Mouse (Mus musculus) erythroid progenitor cell, adult 5-6 weeks (primary cell): Measurements from ENCODE around the gene 2410137M14Rik. TPM values are rescaled to one million over a fixed set of nuclear protein-coding genes. Genes with fewer than 3 reads are reported as not detected.

ENCODE experiments used
- ATAC-seq: replicated peaks from 2 replicates; pipeline ENCODE4 v1.8.0; 2016; ENCODE audit warnings: moderate number of reproducible peaks, mild to moderate bottlenecking, moderate TSS enrichment, inconsistent platforms; ENCODE audit not compliant: poor library complexity, low FRiP score, severe bottlenecking
- total RNA-seq, 2 experiments: library from RNA; stranded (forward) in 1 of 2; stranded (reverse) in 1 of 2; fragments of 150-400 nt in 1 of 2; fragments of 186-747, 209-891 nt in 1 of 2; gene quantifications; 2 replicates each; pipeline versions ENCODE4 v1.2.3 to v1.2.4; 2015 to 2017; ENCODE audit warnings: low replicate concordance in 2 of 2

2410137M14Rik gene
- total RNA-seq, 2 experiments from 2014 or later, result not detected

DNA sequence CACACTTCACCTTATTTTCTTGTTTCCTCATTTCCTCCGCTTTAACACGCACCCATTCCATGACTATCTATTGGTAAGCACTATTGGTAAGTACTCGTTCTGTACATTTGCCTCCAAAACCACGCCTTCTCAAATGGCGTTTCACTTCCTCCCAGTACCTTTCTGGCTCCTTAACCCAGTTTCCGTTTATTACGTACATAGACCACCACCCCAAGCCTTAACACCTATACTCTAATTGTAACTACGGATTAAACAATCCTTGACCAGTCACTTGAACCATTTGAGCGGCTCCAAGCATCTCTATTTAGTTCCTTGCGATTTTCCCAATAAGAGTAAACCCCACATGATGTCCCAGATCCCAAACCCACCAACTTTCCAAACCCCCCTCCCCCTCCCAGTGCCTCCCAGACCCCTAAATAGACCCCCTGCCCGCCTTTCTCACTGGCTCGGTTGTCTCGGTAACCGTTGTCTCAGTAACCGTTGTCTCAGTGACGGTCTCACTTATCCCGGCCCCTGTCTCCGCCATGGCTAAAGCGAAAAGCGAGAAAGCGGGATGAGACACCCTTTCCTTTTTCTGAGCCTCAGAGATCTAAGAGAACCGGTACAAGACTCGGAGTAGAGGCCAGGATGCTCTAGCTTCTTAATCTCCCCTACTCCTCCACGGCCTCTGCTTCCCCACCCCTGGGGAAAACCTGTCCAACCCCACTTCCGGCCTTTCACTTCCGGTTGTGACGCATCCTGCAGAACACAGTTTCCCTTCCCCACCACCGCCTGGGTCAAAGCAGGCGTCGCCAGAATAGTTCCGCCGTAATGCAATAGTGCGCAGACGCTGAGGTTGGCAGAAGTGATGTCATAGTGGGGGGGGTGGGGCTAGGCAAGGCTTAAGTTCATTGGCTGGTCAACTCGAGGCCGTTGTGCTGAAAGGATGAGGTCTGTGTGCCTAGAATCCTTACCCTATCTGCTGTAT, 29.8 kb downstream of the 2410137M14Rik start, which contains the start of gene Ppp1r11:
Gene Ppp1r11, minus strand, starts transcription at position 761 of the 967 bp plus-strand sequence.
- ATAC-seq, result peak; percentile 98

DNA sequence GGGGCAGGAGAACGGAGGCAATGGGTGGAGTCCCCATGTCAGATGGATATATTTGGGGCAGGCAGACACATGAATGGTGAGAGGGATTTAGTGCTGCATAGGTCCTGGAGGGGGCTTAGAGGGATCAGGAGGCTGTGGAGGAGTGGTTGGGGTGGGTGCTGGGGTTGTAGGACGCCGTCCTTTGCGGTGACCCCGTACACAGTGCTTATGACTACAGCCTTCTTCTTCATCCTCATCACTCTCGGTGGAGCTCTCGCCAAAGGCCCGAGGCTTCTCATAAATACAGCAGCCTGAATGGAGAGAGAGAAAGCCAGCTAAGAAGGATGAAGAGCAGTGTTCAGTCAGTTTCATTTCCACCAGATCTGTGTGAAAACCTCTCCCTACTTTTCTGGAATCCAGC, 31.8 kb downstream of the 2410137M14Rik start:
- no peak for ATAC-seq

GRCm38 (mm10) chr17:36948286-36948685, 32.8 kb downstream of the 2410137M14Rik start:
- ATAC-seq, result no peak

GRCm38 (mm10) chr17:36947051-36947819, 33.8 kb downstream of the 2410137M14Rik start:
- no peak for ATAC-seq

DNA sequence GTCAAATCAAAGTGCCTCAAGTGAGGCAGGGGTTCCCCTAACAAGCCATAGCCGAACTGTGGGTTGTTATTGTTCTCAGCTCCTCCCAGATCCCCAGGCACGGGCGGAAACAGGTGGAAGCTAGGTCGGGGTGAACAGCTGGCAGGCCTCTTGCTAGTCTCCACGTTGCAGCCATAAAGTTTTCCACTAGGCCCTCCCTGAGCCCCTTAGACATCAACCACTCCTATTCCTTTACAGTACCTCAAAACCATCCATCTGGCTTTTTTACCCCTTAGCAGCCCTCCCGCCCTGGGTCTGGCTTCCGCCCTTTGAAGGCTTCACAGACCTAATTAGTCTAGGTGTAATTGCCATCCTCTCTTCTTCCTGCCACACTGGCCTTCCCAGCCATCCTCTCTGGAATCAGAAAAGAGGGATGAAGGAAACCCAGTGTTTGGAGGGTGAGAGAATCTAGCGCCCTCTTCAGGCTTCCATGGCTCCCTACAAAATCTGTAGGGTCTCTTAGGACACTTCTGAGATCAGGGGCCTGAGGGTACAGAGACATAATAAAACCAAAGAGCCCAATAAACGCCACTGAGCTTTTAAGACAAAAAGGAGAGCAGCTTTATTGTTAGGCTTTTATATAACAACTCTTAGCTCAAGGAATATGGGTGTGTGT, 36.8 kb downstream of the 2410137M14Rik start:
- ATAC-seq, result no peak

- ATAC-seq, result no peak
Measured at GRCm38 (mm10) chr17:36943691-36944090, 37.3 kb downstream of the 2410137M14Rik start.

DNA sequence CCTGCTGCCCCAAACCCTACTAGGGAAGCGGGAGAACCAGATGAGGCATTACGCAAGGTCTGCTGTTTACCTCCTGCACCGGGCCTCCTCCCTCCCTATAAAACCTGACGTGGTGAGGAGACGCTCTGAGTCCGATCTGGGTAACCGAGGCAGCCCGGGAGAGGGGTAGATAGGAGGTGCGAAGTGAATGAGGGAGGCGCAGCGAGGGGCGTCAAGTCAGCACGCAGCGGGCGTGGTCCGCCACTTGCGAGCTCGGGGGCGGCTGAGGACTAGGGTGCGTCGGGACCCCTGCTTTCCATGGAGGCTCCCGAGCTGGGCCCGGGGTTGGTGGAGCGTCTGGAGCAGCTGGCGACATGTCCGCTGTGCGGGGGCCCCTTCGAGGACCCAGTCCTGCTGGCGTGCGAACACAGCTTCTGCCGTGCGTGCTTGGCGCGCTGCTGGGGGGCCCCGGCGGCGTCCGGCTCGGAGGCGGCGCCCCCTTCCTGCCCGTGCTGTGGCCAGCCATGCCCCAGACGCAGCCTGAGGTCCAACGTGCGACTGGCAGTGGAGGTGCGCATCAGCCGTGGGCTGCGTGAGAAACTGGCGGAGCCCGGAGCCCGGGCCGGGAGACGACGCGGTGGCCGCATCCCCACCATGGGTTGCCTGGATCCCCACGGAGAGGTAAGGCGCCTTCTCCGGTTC, 38.1 kb downstream of the 2410137M14Rik start, which contains the start of gene Rnf39:
Gene Rnf39, plus strand, starts transcription at position 128 of the 681 bp plus-strand sequence.
- ATAC-seq, result no peak

GRCm38 (mm10) chr17:36942391-36942790, 38.6 kb downstream of the 2410137M14Rik start:
- no peak for ATAC-seq

GRCm38 (mm10) chr17:36938056-36938455, 43.0 kb downstream of the 2410137M14Rik start:
- ATAC-seq, result no peak

- no peak for ATAC-seq
Measured at GRCm38 (mm10) chr17:36931806-36932205, 49.2 kb downstream of the 2410137M14Rik start.

- ATAC-seq, result no peak
Measured at GRCm38 (mm10) chr17:36931130-36931529, 49.9 kb downstream of the 2410137M14Rik start.

DNA sequence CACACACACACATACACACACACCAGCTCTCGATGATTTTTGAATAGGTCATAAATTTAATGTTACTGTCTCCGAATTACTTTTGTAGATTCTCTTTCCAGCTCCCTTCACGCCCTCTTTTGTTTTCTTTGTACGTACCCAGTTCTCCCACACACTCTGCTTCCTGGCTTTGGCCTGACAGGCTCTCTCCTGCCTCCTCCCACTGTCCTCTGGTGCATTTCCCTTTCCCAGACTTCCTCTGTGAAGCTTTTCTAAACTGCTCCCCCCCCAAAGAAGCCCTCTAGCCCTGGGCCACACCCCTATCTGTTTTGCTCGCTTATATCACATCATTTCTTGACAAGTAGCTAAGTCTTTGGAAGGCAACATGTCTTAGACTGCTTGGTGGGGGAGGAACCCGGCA, 50.8 kb downstream of the 2410137M14Rik start:
- no peak for ATAC-seq

GRCm38 (mm10) chr17:36929236-36929932, 51.7 kb downstream of the 2410137M14Rik start:
- no peak for ATAC-seq

Other genes starting within 250 kb of the 2410137M14Rik start
- not detected in 2 replicates for gene H2-M10.5, start 208.3 kb downstream of the 2410137M14Rik start, total RNA-seq (2015; ENCODE audit: low replicate concordance)
- gene H2-M10.5, start 208.3 kb downstream of the 2410137M14Rik start, total RNA-seq (2017; ENCODE audit: low replicate concordance), result not detected in 2 replicates
- gene H2-M10.6, start 169.1 kb downstream of the 2410137M14Rik start, total RNA-seq (2015; ENCODE audit: low replicate concordance), result not detected in 2 replicates
- not detected in 2 replicates for gene H2-M10.6, start 169.1 kb downstream of the 2410137M14Rik start, total RNA-seq (2017; ENCODE audit: low replicate concordance)
- 41.8 and 46.5 TPM in 2 replicates for gene Trim26, start 144.1 kb downstream of the 2410137M14Rik start, total RNA-seq (2015; ENCODE audit: low replicate concordance)
- gene Trim26, start 144.1 kb downstream of the 2410137M14Rik start, total RNA-seq (2017; ENCODE audit: low replicate concordance), result 13.9 and 15.8 TPM in 2 replicates
- gene Trim15, start 114.0 kb downstream of the 2410137M14Rik start, total RNA-seq (2015; ENCODE audit: low replicate concordance), result 2.2 TPM in 1 of 2 replicates, not detected in the other
- 0.51 and 1.4 TPM in 2 replicates for gene Trim15, start 114.0 kb downstream of the 2410137M14Rik start, total RNA-seq (2017; ENCODE audit: low replicate concordance)
- gene Trim10, start 111.7 kb downstream of the 2410137M14Rik start, total RNA-seq (2015; ENCODE audit: low replicate concordance), result 270 and 287 TPM in 2 replicates
- 428 and 543 TPM in 2 replicates for gene Trim10, start 111.7 kb downstream of the 2410137M14Rik start, total RNA-seq (2017; ENCODE audit: low replicate concordance)
- gene Trim40, start 91.1 kb downstream of the 2410137M14Rik start, total RNA-seq (2015; ENCODE audit: low replicate concordance), result not detected in 2 replicates
- gene Trim40, start 91.1 kb downstream of the 2410137M14Rik start, total RNA-seq (2017; ENCODE audit: low replicate concordance), result 1.8 TPM in 1 of 2 replicates, not detected in the other
- not detected in 2 replicates for gene Trim31, start 83.1 kb downstream of the 2410137M14Rik start, total RNA-seq (2015; ENCODE audit: low replicate concordance)
- gene Trim31, start 83.1 kb downstream of the 2410137M14Rik start, total RNA-seq (2017; ENCODE audit: low replicate concordance), result not detected in 2 replicates
- gene Rnf39, start 38.3 kb downstream of the 2410137M14Rik start, total RNA-seq (2015; ENCODE audit: low replicate concordance), result not detected in 2 replicates
- not detected in 2 replicates for gene Rnf39, start 38.3 kb downstream of the 2410137M14Rik start, total RNA-seq (2017; ENCODE audit: low replicate concordance)
- 8.6 and 24.3 TPM in 2 replicates for gene Ppp1r11, start 29.5 kb downstream of the 2410137M14Rik start, total RNA-seq (2015; ENCODE audit: low replicate concordance)
- 2.2 and 10.8 TPM in 2 replicates for gene Ppp1r11, start 29.5 kb downstream of the 2410137M14Rik start, total RNA-seq (2017; ENCODE audit: low replicate concordance)
- 6.7 and 32.4 TPM in 2 replicates for gene Znrd1, start 22.7 kb downstream of the 2410137M14Rik start, total RNA-seq (2015; ENCODE audit: low replicate concordance)
- gene Znrd1, start 22.7 kb downstream of the 2410137M14Rik start, total RNA-seq (2017; ENCODE audit: low replicate concordance), result 4.4 TPM in 1 of 2 replicates, not detected in the other
- gene Znrd1as, start 22.6 kb downstream of the 2410137M14Rik start, total RNA-seq (2015; ENCODE audit: low replicate concordance), result 9.6 TPM in 1 of 2 replicates, not detected in the other
- 9.8 TPM in 1 of 2 replicates, not detected in the other for gene Znrd1as, start 22.6 kb downstream of the 2410137M14Rik start, total RNA-seq (2017; ENCODE audit: low replicate concordance)
- not detected in 2 replicates for gene H2-M5, start 8.3 kb upstream of the 2410137M14Rik start, total RNA-seq (2015; ENCODE audit: low replicate concordance)
- not detected in 2 replicates for gene H2-M5, start 8.3 kb upstream of the 2410137M14Rik start, total RNA-seq (2017; ENCODE audit: low replicate concordance)
- gene Zfp57, start 19.9 kb upstream of the 2410137M14Rik start, total RNA-seq (2015; ENCODE audit: low replicate concordance), result not detected in 2 replicates
- gene Zfp57, start 19.9 kb upstream of the 2410137M14Rik start, total RNA-seq (2017; ENCODE audit: low replicate concordance), result not detected in 2 replicates
- not detected in 2 replicates for gene Mog, start 42.2 kb upstream of the 2410137M14Rik start, total RNA-seq (2015; ENCODE audit: low replicate concordance)
- not detected in 2 replicates for gene Mog, start 42.2 kb upstream of the 2410137M14Rik start, total RNA-seq (2017; ENCODE audit: low replicate concordance)
- 3.8 and 11.5 TPM in 2 replicates for gene Gabbr1, start 64.7 kb upstream of the 2410137M14Rik start, total RNA-seq (2015; ENCODE audit: low replicate concordance)
- 0.51 and 1.5 TPM in 2 replicates for gene Gabbr1, start 64.7 kb upstream of the 2410137M14Rik start, total RNA-seq (2017; ENCODE audit: low replicate concordance)
- gene Olfr90, start 107.3 kb upstream of the 2410137M14Rik start, total RNA-seq (2015; ENCODE audit: low replicate concordance), result not detected in 2 replicates
- not detected in 2 replicates for gene Olfr90, start 107.3 kb upstream of the 2410137M14Rik start, total RNA-seq (2017; ENCODE audit: low replicate concordance)
- gene Olfr91, start 117.0 kb upstream of the 2410137M14Rik start, total RNA-seq (2015; ENCODE audit: low replicate concordance), result not detected in 2 replicates
- gene Olfr91, start 117.0 kb upstream of the 2410137M14Rik start, total RNA-seq (2017; ENCODE audit: low replicate concordance), result not detected in 2 replicates
- not detected in 2 replicates for gene Olfr92, start 138.9 kb upstream of the 2410137M14Rik start, total RNA-seq (2015; ENCODE audit: low replicate concordance)
- not detected in 2 replicates for gene Olfr92, start 138.9 kb upstream of the 2410137M14Rik start, total RNA-seq (2017; ENCODE audit: low replicate concordance)
- not detected in 2 replicates for gene Olfr93, start 180.3 kb upstream of the 2410137M14Rik start, total RNA-seq (2015; ENCODE audit: low replicate concordance)
- not detected in 2 replicates for gene Olfr93, start 180.3 kb upstream of the 2410137M14Rik start, total RNA-seq (2017; ENCODE audit: low replicate concordance)
- gene Ubd, start 212.7 kb upstream of the 2410137M14Rik start, total RNA-seq (2015; ENCODE audit: low replicate concordance), result 4.0 TPM in 1 of 2 replicates, not detected in the other
- 4.5 and 8.9 TPM in 2 replicates for gene Ubd, start 212.7 kb upstream of the 2410137M14Rik start, total RNA-seq (2017; ENCODE audit: low replicate concordance)
- gene Olfr94, start 219.8 kb upstream of the 2410137M14Rik start, total RNA-seq (2015; ENCODE audit: low replicate concordance), result not detected in 2 replicates
- not detected in 2 replicates for gene Olfr94, start 219.8 kb upstream of the 2410137M14Rik start, total RNA-seq (2017; ENCODE audit: low replicate concordance)
- not detected in 2 replicates for gene Olfr95, start 231.9 kb upstream of the 2410137M14Rik start, total RNA-seq (2015; ENCODE audit: low replicate concordance)
- not detected in 2 replicates for gene Olfr95, start 231.9 kb upstream of the 2410137M14Rik start, total RNA-seq (2017; ENCODE audit: low replicate concordance)
- gene Olfr96, start 238.9 kb upstream of the 2410137M14Rik start, total RNA-seq (2015; ENCODE audit: low replicate concordance), result not detected in 2 replicates
- gene Olfr96, start 238.9 kb upstream of the 2410137M14Rik start, total RNA-seq (2017; ENCODE audit: low replicate concordance), result not detected in 2 replicates